Mouse (Mus musculus) ovary, adult 18-20 months (tissue): ENCODE results near the gene Oxld1.

Experiments used
- DNase-seq: peaks from one replicate; pipeline ENCODE4 v3.0.0; 2022; ENCODE audit warnings: low spot score, mixed read lengths

The Oxld1 gene

GRCm38 (mm10) chr11:120457772-120458751, at the start of gene Oxld1, which contains the start of gene Ccdc137:
Gene Oxld1, minus strand, starts transcription at chr11:120458068.
Gene Ccdc137, plus strand, starts transcription at chr11:120458115.
- peak; percentile 51 for DNase-seq

- DNase-seq: no peak
Measured at GRCm38 (mm10) chr11:120506899-120507298, 49.0 kb upstream of the Oxld1 start.

GRCm38 (mm10) chr11:120505661-120506060, 47.8 kb upstream of the Oxld1 start:
- DNase-seq: no peak

GRCm38 (mm10) chr11:120501701-120502100, 43.8 kb upstream of the Oxld1 start:
- no peak for DNase-seq

GRCm38 (mm10) chr11:120501018-120501417, 43.1 kb upstream of the Oxld1 start:
- DNase-seq: no peak

DNA sequence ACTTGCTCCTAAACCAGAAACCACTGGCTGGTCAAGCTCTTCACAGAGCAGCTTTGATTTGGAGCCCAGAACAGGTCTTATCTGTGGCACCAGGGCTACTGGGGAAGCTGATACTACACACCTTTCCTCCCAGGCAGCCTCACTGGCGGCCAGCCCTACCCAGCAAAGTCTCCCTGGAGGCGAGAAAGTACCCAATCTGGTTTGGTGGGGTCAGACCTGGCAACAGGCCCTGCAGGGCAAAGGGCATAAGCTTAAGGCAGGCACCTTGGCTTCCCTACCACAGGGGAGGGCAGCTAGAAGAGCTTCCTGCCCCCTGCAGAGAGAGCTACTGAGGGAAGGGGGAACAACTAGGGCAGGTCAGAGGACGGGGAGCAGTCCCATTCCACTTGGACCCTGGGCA, 42.5 kb upstream of the Oxld1 start:
- DNase-seq: no peak

DNA sequence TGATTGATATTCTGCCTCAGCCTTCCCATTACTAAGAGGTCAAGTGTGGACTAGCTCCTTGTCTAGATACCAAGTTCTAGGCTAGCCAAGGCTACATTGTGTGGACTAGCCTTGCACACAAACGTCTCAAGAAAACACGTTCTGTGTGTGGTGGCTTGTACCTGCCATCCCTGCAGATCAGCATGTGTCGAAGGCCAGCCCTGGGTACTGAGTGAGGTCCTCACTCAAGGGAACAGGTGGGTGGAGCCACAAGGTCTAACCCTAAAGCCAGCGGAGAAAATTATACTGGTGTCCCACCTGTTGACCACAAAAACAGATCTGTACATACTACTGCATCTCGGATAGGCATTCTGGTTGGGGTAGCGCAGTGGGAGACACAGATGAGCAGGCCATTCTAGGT, 42.0 kb upstream of the Oxld1 start:
- no peak for DNase-seq

DNA sequence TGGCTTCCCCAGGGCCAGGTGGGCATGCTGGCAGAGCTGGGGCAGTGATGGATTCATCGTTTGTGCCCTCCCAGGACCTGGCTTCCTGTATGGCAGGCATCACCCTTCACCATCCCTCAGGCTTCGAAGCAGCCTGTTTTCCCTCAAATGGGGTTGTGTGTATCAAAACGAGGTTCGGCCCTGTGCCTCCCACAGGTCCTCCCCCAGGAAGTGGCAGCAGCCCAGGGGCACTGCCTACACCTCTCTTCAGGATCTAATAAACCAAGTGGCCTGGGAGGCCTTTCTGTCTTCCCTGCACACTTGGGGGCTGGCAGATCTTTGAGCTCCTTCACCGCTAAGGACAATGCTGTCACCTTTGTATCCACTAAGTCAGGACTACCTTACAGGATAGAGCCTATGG, 41.0 kb upstream of the Oxld1 start:
- no peak for DNase-seq

DNA sequence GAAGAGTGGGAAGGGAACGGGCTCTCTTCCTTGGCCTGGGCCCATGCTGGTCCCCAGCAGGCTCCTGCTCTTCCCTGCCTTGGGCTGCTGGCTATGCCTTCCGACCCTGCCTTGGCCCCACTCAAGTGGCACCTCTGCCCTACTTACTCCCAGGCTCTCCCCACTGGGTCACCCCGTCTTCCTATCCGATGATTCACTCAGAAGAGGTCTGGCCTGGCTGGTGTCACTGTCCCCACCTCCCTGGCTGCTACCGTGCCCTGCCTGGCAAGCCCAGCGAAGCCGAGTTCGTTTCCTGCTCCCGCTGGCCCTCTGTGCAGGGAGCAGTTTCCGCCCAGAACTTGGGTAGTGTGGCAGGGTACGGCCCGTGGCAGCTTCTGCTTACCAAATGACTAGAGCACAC, 40.4 kb upstream of the Oxld1 start:
- DNase-seq: no peak

DNA sequence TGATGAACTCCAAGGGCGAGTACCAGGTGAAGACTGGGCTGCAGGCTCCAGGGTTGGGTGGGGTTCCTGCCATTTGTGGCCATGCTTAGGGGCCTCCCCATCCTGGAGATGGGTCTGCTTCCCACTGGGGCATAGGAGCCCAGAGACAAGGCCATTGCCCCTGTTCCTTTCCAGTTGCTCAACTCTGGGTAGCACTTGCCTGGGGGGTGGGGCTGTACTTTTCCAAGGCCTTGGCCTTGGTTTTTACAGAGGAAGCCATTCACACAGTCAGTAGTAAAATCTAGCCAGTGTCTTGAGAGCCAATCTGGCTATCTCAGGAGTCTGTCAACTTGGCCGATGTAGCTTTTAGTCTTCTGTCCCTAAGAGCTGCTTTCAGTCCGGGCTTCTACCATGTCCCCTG, 39.6 kb upstream of the Oxld1 start:
- DNase-seq: peak; percentile 78

DNA sequence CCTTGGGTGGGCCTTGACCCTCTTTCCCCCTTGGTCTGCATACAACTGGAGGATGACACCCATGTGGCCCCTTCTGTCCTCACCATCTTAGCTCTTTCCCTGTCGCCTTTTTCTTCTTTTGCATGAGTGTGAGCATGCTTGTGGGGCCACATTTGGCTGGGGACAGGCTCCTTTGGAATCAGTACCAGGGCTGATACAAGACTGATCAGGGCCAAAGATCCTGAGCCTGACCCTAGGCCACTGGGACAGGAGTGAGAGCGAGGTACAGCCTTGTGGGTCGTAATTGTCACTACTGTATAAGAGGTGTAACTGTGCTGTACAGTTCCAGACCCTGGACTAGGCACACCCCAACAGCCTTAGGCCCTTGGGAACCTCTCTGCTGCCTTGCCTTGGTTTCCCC, 36.0 kb upstream of the Oxld1 start:
- DNase-seq: no peak

DNA sequence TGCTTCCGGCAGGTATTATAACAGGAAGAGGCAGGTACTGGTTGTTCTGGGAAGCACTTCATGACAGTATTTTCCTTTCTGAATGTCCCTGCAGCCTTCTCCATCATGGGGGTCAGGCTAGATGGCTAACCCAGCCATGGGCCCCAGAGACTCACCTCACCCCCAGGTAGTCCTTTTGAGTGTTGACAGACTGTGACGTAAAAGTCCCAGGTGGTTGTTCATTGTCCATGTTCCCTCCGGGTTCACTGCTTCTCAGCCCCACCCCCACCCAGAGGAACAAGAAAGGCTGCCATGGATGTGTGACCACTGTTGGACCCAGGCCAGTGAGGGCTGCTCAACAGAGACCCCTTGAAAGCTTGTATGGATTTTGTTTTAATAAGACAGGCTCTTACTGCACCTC, 35.5 kb upstream of the Oxld1 start:
- DNase-seq: no peak

GRCm38 (mm10) chr11:120492878-120493203, 35.0 kb upstream of the Oxld1 start:
- DNase-seq: no peak

GRCm38 (mm10) chr11:120492024-120492877, 34.4 kb upstream of the Oxld1 start:
- no peak for DNase-seq

DNA sequence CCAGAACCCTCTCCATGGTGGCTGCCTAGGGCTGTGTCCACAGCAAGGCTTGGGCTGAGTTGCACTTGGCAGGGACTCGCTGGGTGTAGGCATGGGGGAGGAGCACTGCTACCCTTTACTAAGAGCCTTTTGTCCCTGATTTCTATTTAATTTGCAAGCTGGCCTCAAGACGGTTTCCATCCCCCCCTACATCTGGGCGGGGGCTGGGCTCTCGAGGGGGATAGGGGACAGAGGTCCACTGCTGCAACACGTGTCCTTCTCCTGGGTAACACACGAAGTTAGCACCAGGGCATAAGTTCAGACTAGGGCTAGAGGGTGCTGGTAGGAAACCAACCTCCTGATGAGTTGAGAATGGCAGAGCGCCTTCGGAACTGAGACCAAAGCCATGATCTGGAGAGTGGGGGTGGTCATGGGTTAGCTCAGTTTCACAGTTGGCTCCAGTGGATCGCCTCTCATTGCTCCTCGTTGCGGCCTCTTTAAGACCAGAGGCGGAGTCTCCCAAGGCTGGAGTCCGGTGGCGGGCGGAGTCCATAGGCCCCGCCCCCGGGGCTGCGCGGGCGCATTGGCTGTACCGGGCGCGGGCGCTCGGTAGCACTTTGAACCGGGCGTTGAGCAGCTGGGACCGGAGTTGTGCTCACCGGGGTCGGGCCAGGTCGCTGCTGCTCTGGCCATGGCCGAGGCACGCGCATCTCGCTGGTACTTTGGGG, 33.6 kb upstream of the Oxld1 start, which contains the start of gene Slc25a10:
Gene Slc25a10, plus strand, starts transcription at position 524 of the 707 bp plus-strand sequence.
- peak; percentile 86 for DNase-seq

- no peak for DNase-seq
Measured at GRCm38 (mm10) chr11:120490291-120491046, 32.6 kb upstream of the Oxld1 start.

DNA sequence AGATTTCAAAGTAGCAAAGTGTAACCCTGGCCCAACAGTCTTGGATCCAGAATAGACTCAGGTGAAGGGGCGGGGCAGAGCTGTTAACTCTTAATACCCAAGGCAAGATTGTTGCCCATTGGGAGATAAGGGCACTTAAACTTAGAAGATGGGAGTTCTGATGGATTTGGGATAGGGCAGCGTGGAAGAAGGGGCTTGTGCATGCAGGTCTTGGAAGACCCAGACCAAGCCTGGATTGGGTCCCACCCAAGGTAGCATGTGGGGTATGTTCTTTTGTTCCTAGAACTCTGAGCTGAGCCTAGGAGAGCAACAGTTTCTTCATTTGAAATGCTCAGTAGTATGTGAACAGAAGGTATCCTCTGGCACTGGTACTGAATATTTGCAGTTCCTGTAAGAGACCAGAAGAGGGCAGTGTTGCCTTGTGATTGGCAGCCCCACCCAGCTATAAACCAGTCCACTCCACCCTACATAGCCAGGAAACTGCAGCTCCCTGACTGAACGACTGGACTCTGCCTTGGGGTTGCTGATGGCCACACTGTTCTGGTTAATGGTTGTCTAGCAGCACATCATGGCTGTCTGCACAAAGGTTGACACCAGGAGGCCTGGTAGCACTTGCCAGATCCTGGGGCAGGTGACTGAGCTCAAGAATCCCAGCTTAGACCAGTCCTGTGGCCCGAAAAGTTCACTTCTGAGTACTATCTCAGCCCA, 31.3 kb upstream of the Oxld1 start:
- peak; percentile 49 for DNase-seq

DNA sequence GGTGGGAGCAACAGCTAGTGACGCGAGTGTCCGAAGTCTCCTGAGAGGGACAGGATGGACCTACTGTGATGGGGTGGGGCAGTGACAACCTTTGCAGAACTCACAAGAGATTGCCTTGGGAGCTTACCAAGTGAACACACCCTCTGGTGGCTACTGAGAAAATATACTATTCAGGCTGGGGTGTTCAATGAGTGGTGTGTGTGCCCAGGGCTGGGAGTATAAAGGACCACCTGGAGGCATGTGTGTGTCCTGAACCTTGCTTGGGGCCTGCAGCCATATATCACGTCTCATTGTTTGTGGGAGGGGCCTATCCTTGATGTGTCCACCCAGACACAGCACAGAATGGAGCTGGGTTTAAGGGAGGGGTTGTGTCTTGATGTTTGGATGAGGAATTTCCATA, 30.6 kb upstream of the Oxld1 start:
- DNase-seq: no peak

DNA sequence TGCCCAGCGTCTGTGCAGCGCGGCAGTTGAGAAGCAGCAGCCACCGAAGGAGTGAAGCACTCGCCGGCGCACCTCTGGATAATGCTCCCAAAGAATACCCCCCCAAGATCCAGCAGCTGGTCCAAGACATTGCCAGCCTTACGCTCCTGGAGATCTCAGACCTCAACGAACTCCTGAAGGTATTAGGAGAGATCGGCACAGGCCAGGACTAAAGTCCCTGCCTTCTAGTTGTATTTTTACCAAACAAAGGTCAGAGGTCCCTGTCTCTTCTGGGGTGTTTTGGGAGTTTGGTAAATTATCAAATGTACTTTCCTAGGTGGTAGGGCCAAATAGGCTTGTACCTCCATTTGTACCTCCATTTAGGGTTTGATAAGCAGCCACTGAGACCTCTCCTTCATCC, 27.4 kb upstream of the Oxld1 start:
- DNase-seq: no peak

DNA sequence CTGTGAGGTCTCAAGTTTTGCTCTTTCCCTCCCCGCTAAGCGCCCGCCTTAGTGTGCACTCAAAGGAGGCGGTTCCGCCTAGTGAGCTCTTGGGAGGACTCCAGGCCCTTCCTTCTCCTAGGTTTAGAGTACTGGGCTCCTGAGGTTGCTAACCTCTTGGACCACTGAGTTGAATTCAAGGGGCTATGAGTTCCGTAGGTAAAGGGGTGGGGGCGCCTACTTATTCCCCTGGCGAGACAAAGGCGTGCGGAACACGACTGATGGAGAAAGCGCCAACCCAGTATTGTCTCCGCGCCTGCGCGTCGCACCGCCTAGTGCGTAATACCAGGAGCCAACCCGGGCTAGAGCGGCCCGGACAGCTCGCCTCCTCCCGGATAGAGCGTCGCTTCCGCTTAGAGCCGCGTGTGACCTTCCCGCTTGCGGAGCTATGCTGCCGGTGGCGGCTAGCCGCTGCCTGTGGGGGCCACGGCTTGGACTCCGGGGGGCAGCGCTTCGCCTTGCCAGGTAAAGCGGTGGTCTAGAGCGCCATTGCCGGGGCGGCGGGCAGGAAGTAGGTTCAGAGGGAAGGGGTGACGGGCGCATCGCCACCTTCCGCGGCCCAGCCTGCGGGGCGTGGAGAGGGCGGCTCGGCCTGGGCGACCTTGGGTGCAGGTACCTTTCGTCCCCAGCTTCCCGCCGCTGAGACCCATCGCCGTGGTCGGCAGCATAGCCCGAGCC, 26.6 kb upstream of the Oxld1 start, which contains the start of gene Mrpl12:
Gene Mrpl12, plus strand, starts transcription at position 349 of the 717 bp plus-strand sequence.
- DNase-seq: peak; percentile 83
